8 mouse cellular contexts compared by ENCODE assay signal in the genomic region with DNA sequence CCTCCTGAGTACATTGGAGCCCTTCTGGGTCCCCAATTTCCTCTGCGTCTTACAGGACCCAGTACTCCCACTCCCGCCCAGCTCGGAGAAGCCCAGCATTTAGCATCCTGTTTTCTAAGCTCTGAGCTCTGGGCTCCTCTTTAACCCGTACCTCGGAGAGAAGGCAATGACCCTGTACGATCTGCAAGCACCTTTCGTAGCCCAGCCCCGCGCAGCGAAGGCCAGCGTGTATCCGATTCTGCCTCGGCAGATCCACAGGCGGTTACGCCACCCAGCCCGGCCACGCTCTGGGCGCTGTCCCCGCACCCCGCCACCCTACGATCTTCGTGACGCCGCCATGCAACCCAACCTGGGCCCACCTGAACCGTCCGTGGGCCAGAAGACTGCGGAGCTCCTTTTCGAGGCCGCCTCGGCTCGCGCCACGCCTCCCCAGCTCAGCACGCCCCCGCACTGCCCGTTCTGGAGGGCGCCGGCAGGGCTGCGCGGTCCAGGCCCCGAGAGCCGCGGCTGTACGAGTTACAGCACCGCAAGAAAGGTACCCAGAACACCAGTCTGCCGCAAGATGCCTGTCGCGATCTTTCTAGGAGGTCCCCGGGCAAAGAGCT. TPM values are rescaled to one million over a fixed set of nuclear protein-coding genes. Genes with fewer than 3 reads are reported as not detected.
DNase-seq lines count a peak whose midpoint lies in the region; ATAC-seq lines count a peak whose summit lies in the region.

A gene (plus strand): TSS at position 482 of the 605 bp plus-strand sequence.

- H3K27me3 ChIP-seq in neural tube, embryonic 11.5 days (ENCODE audit: control insufficient read depth, insufficient read depth, low read length), result no peaks in the 10 kb centered on the region
- H3K27me3 ChIP-seq in embryonic facial prominence, embryonic 11.5 days (ENCODE audit: control insufficient read depth, insufficient read depth, low read length), result no peaks in the 10 kb centered on the region
- H3K27me3 ChIP-seq in heart, embryonic 16.5 days (ENCODE audit: control insufficient read depth, insufficient read depth, low read length), result no peaks in the 10 kb centered on the region
- no peaks in the 10 kb centered on the region for H3K27me3 ChIP-seq in neural tube, embryonic 14.5 days (ENCODE audit: control insufficient read depth, insufficient read depth, low read length)

- peak within 1 kb of the TSS; percentile 75 for H3K9ac ChIP-seq in neural tube, embryonic 11.5 days (ENCODE audit: low read length)
- H3K9ac ChIP-seq in embryonic facial prominence, embryonic 11.5 days (replicated peaks; ENCODE audit: low read length), result peak within 1 kb of the TSS; percentile 87
- H3K9ac ChIP-seq in heart, embryonic 16.5 days (ENCODE audit: low read length), result peak within 1 kb of the TSS; percentile 90
- peak within 1 kb of the TSS; percentile 76 for H3K9ac ChIP-seq in neural tube, embryonic 14.5 days (replicated peaks; ENCODE audit: low read depth, low read length)

- DNase-seq in neural tube, embryonic 11.5 days (ENCODE audit: low spot score), result no peak
- no peak for DNase-seq in neural tube, embryonic 10.5 days (ENCODE audit: extremely low spot score, low spot score)
- peak; percentile 25 for DNase-seq in embryonic facial prominence, embryonic 11.5 days (ENCODE audit: low spot score)
- DNase-seq in left cerebral cortex, postnatal 4 days, result no peak
- no peak for DNase-seq in natural killer cell, adult 2 months (ENCODE audit: low spot score in 2 of 2)
- no peak for DNase-seq in cerebellum, adult 9-10 months

- WGBS in neural tube, embryonic 11.5 days, result under 1% methylated on average over 49 of the region's 49 CpGs
- under 1% methylated on average over 49 of the region's 49 CpGs for WGBS in embryonic facial prominence, embryonic 11.5 days
- under 1% methylated on average over 49 of the region's 49 CpGs for WGBS in heart, embryonic 16.5 days
- under 1% methylated on average over 49 of the region's 49 CpGs for WGBS in neural tube, embryonic 14.5 days

- peak within 1 kb of the TSS; percentile 78 for H3K4me2 ChIP-seq in neural tube, embryonic 11.5 days (ENCODE audit: low read depth)
- peak within 1 kb of the TSS; percentile 81 for H3K4me2 ChIP-seq in embryonic facial prominence, embryonic 11.5 days (ENCODE audit: low read depth, low read length)
- H3K4me2 ChIP-seq in heart, embryonic 16.5 days (ENCODE audit: low read depth, low read length), result peak within 1 kb of the TSS; percentile 70
- peak within 1 kb of the TSS; percentile 78 for H3K4me2 ChIP-seq in neural tube, embryonic 14.5 days (ENCODE audit: low read depth, low read length)

- ATAC-seq in neural tube, embryonic 11.5 days (ENCODE audit: insufficient read depth, low FRiP score, low TSS enrichment), result peak; percentile 66; the same call in 1 of the 2 replicates
- peak; percentile 72; the same call in 1 of the 2 replicates for ATAC-seq in embryonic facial prominence, embryonic 11.5 days (replicated peaks; ENCODE audit: insufficient number of reproducible peaks, low FRiP score, low TSS enrichment, low read depth)
- no peak for ATAC-seq in heart, embryonic 16.5 days (replicated peaks; ENCODE audit: extremely low read depth, insufficient read depth, low FRiP score)
- peak; percentile 72 for ATAC-seq in neural tube, embryonic 14.5 days (ENCODE audit: low read depth)

- no peaks in the 10 kb centered on the region for H3K9me3 ChIP-seq in neural tube, embryonic 11.5 days (ENCODE audit: control insufficient read depth, low read length)
- no peaks in the 10 kb centered on the region for H3K9me3 ChIP-seq in embryonic facial prominence, embryonic 11.5 days (replicated peaks; ENCODE audit: control insufficient read depth, low read length)
- no peaks in the 10 kb centered on the region for H3K9me3 ChIP-seq in heart, embryonic 16.5 days (replicated peaks; ENCODE audit: control insufficient read depth, low read length)
- H3K9me3 ChIP-seq in neural tube, embryonic 14.5 days (ENCODE audit: control insufficient read depth, low read length), result no peaks in the 10 kb centered on the region

- H3K27ac ChIP-seq in neural tube, embryonic 11.5 days (ENCODE audit: low read depth, low read length), result peak within 1 kb of the TSS; percentile 88
- peak within 1 kb of the TSS; percentile 95 for H3K27ac ChIP-seq in embryonic facial prominence, embryonic 11.5 days (replicated peaks; ENCODE audit: low read depth, low read length)
- peak within 1 kb of the TSS; percentile 92 for H3K27ac ChIP-seq in heart, embryonic 16.5 days (ENCODE audit: low read length)
- H3K27ac ChIP-seq in neural tube, embryonic 14.5 days (ENCODE audit: low read depth, low read length), result peak within 1 kb of the TSS; percentile 85

- peak within 1 kb of the TSS; percentile 53 for H3K4me3 ChIP-seq in neural tube, embryonic 11.5 days (ENCODE audit: low read depth, low read length)
- peak within 1 kb of the TSS; percentile 70 for H3K4me3 ChIP-seq in embryonic facial prominence, embryonic 11.5 days (ENCODE audit: low read depth, low read length)
- H3K4me3 ChIP-seq in heart, embryonic 16.5 days (ENCODE audit: low read length), result peak within 1 kb of the TSS; percentile 83
- peak within 1 kb of the TSS; percentile 56 for H3K4me3 ChIP-seq in neural tube, embryonic 14.5 days (ENCODE audit: low read depth, low read length)

- no peaks in the 10 kb centered on the region; the same call in 1 of the 2 replicates for H3K36me3 ChIP-seq in neural tube, embryonic 11.5 days (ENCODE audit: control insufficient read depth, insufficient read depth, low read length)
- no peaks in the 10 kb centered on the region; the same call in 1 of the 2 replicates for H3K36me3 ChIP-seq in embryonic facial prominence, embryonic 11.5 days (replicated peaks; ENCODE audit: control insufficient read depth, insufficient read depth, low read depth, low read length)
- H3K36me3 ChIP-seq in heart, embryonic 16.5 days (ENCODE audit: control insufficient read depth, insufficient read depth), result peaks cover 14% of the 10 kb centered on the region
- H3K36me3 ChIP-seq in neural tube, embryonic 14.5 days (ENCODE audit: control insufficient read depth, insufficient read depth, low read length), result peaks cover 4% of the 10 kb centered on the region; the same call in 1 of the 2 replicates

- intact Hi-C loops in left cerebral cortex, postnatal 4 days (cut with DNase I), result loop anchor here (10.0 kb wide), 1 partner anchor 452 kb away; no protein-coding TSS in a partner anchor

- 0 out of 2 replicates have a peak, but pooled peaks cover 11% of the 10 kb centered on the region for H3K4me1 ChIP-seq in neural tube, embryonic 11.5 days (ENCODE audit: control insufficient read depth, insufficient read depth, low read length)
- H3K4me1 ChIP-seq in embryonic facial prominence, embryonic 11.5 days (ENCODE audit: control insufficient read depth, insufficient read depth, low read length), result no peaks in the 10 kb centered on the region
- peaks cover 11% of the 10 kb centered on the region for H3K4me1 ChIP-seq in heart, embryonic 16.5 days (ENCODE audit: control insufficient read depth, insufficient read depth, low read length)
- peaks cover 16% of the 10 kb centered on the region; the same call in 1 of the 2 replicates for H3K4me1 ChIP-seq in neural tube, embryonic 14.5 days (ENCODE audit: control insufficient read depth, insufficient read depth, low read length)

RNA-seq across cellular contexts. Expression of the gene that starts here (rescaled TPM):
- polyA plus RNA-seq in neural tube, embryonic 11.5 days (2014; fragmentation: Nextera tagmentation; extraction: Ambion mirVana), result 236 and 244 TPM in 2 replicates
- polyA plus RNA-seq in embryonic facial prominence, embryonic 11.5 days (2014; fragmentation: Nextera tagmentation; extraction: Ambion mirVana), result 257 and 283 TPM in 2 replicates
- 207 and 237 TPM in 2 replicates for polyA plus RNA-seq in heart, embryonic 16.5 days (2015; fragmentation: Nextera tagmentation; extraction: Ambion mirVana)
- total RNA-seq in left cerebral cortex, postnatal 4 days (2021), result 100 to 1,000 TPM; 125 to 129 TPM
- 255 and 265 TPM in 2 replicates for polyA plus RNA-seq in neural tube, embryonic 14.5 days (2014; fragmentation: Nextera tagmentation; extraction: Ambion mirVana)
